Mouse (Mus musculus): Measurements from ENCODE around the gene Wdfy3.

DNA sequence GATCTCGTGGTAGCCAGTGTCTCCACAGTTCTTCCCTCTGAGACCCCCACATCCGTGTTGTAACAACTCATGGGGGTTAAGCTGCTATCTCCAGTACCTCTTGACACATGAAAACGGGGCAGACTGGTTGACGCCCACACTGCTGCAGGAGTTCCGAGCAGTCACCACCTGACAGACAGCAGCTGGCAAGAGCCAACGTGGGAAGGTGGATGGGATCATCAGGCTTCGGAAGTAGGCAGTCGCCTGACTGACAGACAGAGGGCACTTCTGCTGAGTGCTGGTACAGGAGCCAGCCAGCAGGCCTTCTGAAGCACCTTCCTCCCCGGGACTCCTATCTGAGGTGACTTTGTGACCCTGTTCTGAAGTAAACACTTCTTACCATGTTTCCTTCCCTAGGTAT lies 191.3 kb downstream of the Wdfy3 start:
- no peak for TF ChIP-seq CTCF (IDR thresholded peaks at IDR 0.05; ENCODE audit: low read depth)
- no peak for TF ChIP-seq EP300 (optimal IDR thresholded peaks at IDR 0.05)

Data from stomach, postnatal 0 days (tissue).